Mouse (Mus musculus) kidney, embryonic 15.5 days (tissue): ENCODE data around the gene Arl6. TPM values are rescaled to one million over a fixed set of nuclear protein-coding genes. Genes with fewer than 3 reads are reported as not detected.

ENCODE experiments used
- ATAC-seq: fragments of 200-750 bp; cut with Nextera tagmentation; replicated peaks from 2 replicates; pipeline ENCODE4 v1.8.0; 2017; ENCODE audit warnings: moderate TSS enrichment; ENCODE audit not compliant: low FRiP score
- H3K27ac ChIP-seq: fragments of 300-500 bp; sonication (generic); 2 replicates; pipeline ENCODE4 v1.5.1; 2015; ENCODE audit warnings: mild to moderate bottlenecking, inconsistent platforms
- H3K27me3 ChIP-seq: fragments of 300-500 bp; sonication (generic); 2 replicates; pipeline ENCODE4 v1.6.1; 2015; ENCODE audit warnings: inconsistent platforms
- H3K36me3 ChIP-seq: fragments of 300-500 bp; sonication (generic); 2 replicates; pipeline ENCODE4 v1.6.1; 2015; ENCODE audit warnings: inconsistent platforms
- H3K4me1 ChIP-seq: fragments of 300-500 bp; sonication (generic); 2 replicates; pipeline ENCODE4 v1.6.1; 2015; ENCODE audit warnings: inconsistent platforms
- H3K4me2 ChIP-seq: fragments of 300-500 bp; sonication (generic); 2 replicates; pipeline ENCODE4 v1.6.1; 2015; ENCODE audit warnings: moderate library complexity, mild to moderate bottlenecking, inconsistent platforms
- H3K4me3 ChIP-seq: fragments of 300-500 bp; sonication (generic); replicated peaks from 2 replicates; pipeline ENCODE4 v1.5.1; 2015; ENCODE audit warnings: mild to moderate bottlenecking, inconsistent platforms
- H3K9ac ChIP-seq: fragments of 300-500 bp; sonication (generic); 2 replicates; pipeline ENCODE4 v1.6.1; 2015; ENCODE audit warnings: mild to moderate bottlenecking, inconsistent platforms
- H3K9me3 ChIP-seq: fragments of 300-500 bp; sonication (generic); replicated peaks from 2 replicates; pipeline ENCODE4 v1.6.1; 2016; ENCODE audit warnings: inconsistent platforms
- WGBS: fragments of 180-500 bp; shearing (Covaris S2); methylation state at CpG from one replicate; pipeline ENCODE4 v1.1.7; 2015; ENCODE audit warnings: mixed read lengths; 5-methylcytosine and 5-hydroxymethylcytosine counted together
- polyA plus RNA-seq: library from polyadenylated mRNA; unstranded; fragments of >200 nt; fragmentation: Nextera tagmentation; extraction: Ambion mirVana; gene quantifications from 2 replicates; pipeline ENCODE4 v1.2.1, GENCODE M21; 2015

Arl6 gene
- 37.9 and 39.0 TPM in 2 replicates for polyA plus RNA-seq

DNA sequence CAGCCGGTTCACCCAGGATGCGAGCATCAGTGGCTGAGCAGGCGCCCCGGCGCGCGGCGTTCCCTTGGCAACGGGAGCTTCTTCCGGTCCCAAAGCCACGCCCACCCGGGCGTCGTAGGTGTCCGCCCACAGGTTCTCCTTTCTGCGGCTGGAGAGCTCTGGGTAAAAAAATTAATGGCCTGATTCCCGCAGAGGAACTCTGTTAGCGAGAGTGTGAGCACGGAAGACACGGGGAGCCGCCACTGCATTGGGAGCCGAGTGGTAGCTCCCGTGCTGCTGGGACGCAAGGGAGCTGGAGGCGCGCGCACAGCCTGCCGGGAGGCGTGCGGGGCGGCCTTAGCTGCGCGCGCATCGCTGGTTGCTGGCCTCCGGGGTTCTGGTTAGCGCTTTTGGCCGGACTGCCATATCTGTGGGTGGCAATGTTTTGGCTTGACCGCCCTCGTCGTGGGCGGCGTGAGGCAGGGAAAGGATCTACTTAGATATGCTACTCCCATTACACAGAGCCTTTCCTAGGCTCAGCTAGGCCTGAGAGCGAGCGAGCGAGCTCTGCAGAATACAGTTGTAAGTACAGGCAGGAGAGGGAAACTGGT lies at the start of gene Arl6:
Gene Arl6 (minus strand): TSS at position 290 of the 590 bp plus-strand sequence.
- peaks cover 8% of the 10 kb centered on the region; the same call in 1 of the 2 replicates for H3K4me1 ChIP-seq
- H3K27ac ChIP-seq: peak within 1 kb of the TSS; percentile 100
- no peaks in the 10 kb centered on the region for H3K9me3 ChIP-seq
- WGBS: under 1% methylated on average over 46 of the region's 46 CpGs
- peak within 1 kb of the TSS; percentile 74 for H3K4me3 ChIP-seq
- no peaks in the 10 kb centered on the region for H3K27me3 ChIP-seq
- H3K9ac ChIP-seq: peak within 1 kb of the TSS; percentile 66
- ATAC-seq: peak; percentile 98
- H3K36me3 ChIP-seq: no peaks in the 10 kb centered on the region
- peak within 1 kb of the TSS; percentile 76 for H3K4me2 ChIP-seq

DNA sequence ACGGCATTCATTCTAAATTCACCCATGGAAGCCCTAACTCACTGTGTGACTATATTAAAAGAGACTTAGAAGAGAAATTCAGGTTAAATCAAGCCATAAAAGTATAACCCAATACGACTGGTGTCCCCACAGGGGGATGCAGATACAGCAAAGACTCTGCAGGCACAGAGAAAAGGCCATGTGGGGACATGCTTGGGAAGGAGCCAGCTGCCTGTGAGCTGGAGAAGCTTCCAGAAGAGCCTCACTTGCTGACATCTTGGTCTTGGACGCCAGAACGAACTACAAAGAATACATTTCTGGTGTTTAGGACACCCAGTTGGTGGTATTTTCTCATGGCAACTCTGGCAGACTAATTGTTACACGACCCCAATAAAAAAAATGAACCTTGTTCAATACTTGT lies 45.9 kb upstream of the Arl6 start:
- Histone ChIP-seq H3K27me3 (no peaks in the 10 kb centered on the region), H3K9me3 (no peaks in the 10 kb centered on the region), H3K9ac (no peak overlapping the region), H3K4me1 (no peaks in the 10 kb centered on the region), H3K4me2 (no peak overlapping the region), H3K27ac (no peak overlapping the region), H3K4me3 (no peak overlapping the region), H3K36me3 (no peaks in the 10 kb centered on the region)
- no peak for ATAC-seq
- 64% methylated on average over 5 of the region's 5 CpGs for WGBS

DNA sequence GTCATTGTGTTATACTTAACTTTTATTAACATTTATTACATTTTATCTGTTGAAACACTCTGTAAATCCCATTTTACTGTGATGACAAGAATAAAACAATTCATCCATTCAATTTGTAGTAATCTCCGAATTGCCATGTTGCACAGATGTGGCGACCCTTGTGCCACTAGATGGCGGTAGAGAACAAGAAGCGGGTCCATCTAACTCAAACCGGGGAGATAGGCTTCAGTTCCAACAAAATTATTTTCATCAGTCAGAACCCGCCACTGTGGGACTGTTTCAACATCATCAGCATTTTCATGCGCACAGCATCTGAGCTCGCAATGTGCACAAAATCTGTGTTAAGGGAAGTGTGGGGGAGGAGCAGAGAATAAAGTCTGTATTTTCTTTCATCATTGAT lies 44.2 kb upstream of the Arl6 start:
- H3K9me3 ChIP-seq: no peaks in the 10 kb centered on the region
- H3K4me1 ChIP-seq: no peaks in the 10 kb centered on the region
- ATAC-seq: 0 out of 2 replicates have a peak, but pooled peaks have one; percentile 82
- H3K4me2 ChIP-seq: no peak overlapping the region
- H3K9ac ChIP-seq: no peak overlapping the region
- no peak overlapping the region for H3K4me3 ChIP-seq
- no peaks in the 10 kb centered on the region for H3K27me3 ChIP-seq
- no peaks in the 10 kb centered on the region for H3K36me3 ChIP-seq
- WGBS: 6% methylated on average over 8 of the region's 8 CpGs
- no peak overlapping the region for H3K27ac ChIP-seq

DNA sequence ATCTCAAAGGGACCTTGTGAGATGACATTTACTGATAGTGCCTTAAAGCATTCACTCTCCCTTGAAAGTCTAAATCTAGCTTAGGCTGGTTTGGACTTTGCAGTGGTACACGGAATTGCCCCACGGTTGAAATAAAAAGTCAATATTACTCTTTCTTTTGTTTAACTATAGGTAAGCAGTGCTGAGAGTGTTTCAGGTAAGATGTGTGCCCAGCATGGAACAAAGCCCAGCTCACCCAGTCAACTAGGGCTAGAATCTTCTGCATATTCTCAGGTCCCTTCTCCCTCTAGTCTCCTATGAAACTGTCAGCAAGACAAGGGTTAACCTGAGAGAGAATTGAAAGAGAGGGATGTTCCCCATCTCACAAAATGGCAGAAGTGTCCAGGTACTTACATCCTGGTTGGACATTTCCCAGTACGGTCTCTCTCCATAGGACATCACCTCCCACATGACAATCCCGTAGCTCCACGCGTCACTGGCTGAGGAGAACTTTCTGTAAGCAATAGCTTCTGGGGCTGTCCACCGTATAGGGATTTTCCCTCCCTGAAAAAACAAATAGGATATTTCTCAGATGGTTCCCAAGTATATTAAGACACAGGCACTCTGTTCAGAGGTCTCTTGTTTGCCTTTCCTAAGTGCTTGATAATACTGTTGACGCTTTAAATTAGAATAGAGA lies 43.2 kb upstream of the Arl6 start:
- H3K4me2 ChIP-seq: no peak overlapping the region
- H3K27me3 ChIP-seq: no peaks in the 10 kb centered on the region
- WGBS: 79% methylated on average over 8 of the region's 8 CpGs
- H3K4me3 ChIP-seq: no peak overlapping the region
- H3K9me3 ChIP-seq: no peaks in the 10 kb centered on the region
- no peaks in the 10 kb centered on the region for H3K36me3 ChIP-seq
- H3K27ac ChIP-seq: no peak overlapping the region
- H3K9ac ChIP-seq: no peak overlapping the region
- no peak for ATAC-seq
- H3K4me1 ChIP-seq: no peaks in the 10 kb centered on the region

DNA sequence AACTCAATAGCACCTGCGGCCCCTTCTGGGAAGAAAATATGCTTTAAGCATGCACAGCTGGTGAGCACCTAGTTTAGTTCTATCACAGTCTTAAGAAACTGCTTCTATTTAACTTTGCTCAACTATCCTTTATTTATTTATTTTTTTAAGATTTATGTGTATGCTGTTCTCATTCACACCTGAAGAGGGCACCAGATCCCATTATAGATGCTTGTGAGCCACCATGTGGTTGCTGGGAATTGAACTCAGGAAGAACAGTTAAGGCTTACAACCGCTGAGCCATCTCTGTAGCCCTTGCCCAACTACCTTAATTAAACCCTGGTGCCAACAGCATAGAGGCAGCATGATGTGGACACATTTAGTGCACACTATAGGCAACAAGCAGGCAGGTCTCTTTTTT lies 27.7 kb upstream of the Arl6 start:
- H3K27me3 ChIP-seq: no peaks in the 10 kb centered on the region
- no peaks in the 10 kb centered on the region for H3K9me3 ChIP-seq
- H3K36me3 ChIP-seq: no peaks in the 10 kb centered on the region
- no peak overlapping the region for H3K27ac ChIP-seq
- H3K4me2 ChIP-seq: no peak overlapping the region
- H3K9ac ChIP-seq: no peak overlapping the region
- H3K4me3 ChIP-seq: no peak overlapping the region
- no peaks in the 10 kb centered on the region for H3K4me1 ChIP-seq
- 89% methylated on average over 2 of the region's 2 CpGs for WGBS
- no peak for ATAC-seq

DNA sequence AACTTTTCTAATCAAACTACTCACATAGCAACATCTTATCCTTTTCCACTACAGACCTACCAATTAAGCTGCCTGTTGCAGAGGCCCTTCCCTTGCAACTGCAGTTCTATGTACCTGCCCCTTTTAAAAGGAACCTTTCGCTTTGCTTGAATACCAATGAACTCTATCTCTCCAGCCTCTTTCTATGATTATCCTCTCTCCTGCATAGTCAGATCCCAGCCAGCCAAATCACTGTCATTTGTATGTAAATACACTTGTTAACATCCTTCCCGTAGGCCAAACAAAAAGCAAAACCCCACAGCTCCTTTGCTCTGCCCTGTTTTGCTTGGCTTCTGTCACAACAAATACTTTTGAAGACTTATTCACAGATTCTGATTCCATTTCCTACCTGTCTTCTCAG lies 4.6 kb upstream of the Arl6 start:
- H3K36me3 ChIP-seq: no peaks in the 10 kb centered on the region
- 56% methylated on average over 2 of the region's 2 CpGs for WGBS
- H3K9me3 ChIP-seq: no peaks in the 10 kb centered on the region
- H3K27ac ChIP-seq: no peak overlapping the region
- H3K4me2 ChIP-seq: no peak overlapping the region
- H3K4me1 ChIP-seq: 0 out of 2 replicates have a peak, but pooled peaks cover 3% of the 10 kb centered on the region
- no peak overlapping the region for H3K9ac ChIP-seq
- no peak for ATAC-seq
- no peak overlapping the region for H3K4me3 ChIP-seq
- no peaks in the 10 kb centered on the region for H3K27me3 ChIP-seq

DNA sequence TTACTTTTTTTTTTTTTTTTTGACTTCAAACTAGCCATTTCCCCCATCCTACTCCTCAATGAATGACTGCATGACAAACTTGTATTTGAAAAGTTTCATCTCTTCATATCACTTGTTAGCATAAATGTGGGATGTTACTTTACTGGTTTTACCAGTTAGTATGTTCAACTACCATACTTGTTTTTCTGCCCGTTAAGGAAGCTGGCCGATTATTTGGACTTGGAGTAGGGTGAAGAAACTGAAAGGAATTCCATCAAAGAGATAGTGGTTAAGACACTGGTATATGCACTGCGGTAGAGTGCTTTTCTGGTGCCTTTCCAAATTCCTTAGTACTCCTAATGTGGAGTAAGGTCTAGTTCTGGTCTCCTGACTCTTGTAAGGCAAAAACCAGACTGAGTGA lies 794 bp upstream of the Arl6 start:
- no peak for ATAC-seq
- peaks cover 8% of the 10 kb centered on the region; the same call in 1 of the 2 replicates for H3K4me1 ChIP-seq
- no peaks in the 10 kb centered on the region for H3K36me3 ChIP-seq
- no peak overlapping the region for H3K4me3 ChIP-seq
- peak overlapping the region; percentile 76 for H3K4me2 ChIP-seq
- H3K27me3 ChIP-seq: no peaks in the 10 kb centered on the region
- H3K27ac ChIP-seq: no peak overlapping the region
- WGBS: 84% methylated on average over 3 of the region's 3 CpGs
- no peak overlapping the region for H3K9ac ChIP-seq
- no peaks in the 10 kb centered on the region for H3K9me3 ChIP-seq

DNA sequence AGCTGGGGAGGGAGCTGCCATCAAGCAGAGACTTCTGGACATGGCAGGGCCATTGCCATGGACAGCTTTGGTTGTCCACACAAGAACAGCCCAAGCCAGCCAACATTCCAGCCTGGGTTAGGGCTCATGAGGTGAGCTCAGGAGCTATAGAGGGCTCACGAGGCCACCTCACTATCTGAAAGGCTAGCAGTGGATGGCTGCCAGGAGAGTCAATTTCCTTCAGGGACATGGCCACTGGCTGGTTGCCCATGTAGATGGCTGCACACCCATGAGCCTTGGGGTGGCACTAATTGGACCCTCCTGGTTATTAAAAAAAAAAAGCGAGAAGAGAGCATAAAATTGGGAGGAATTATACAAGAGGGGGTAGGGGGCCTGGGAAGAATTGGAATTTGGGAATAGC lies 4.6 kb downstream of the Arl6 start:
- Histone ChIP-seq H3K9ac (no peak overlapping the region), H3K36me3 (peaks cover 10% of the 10 kb centered on the region), H3K9me3 (no peaks in the 10 kb centered on the region), H3K4me3 (no peak overlapping the region), H3K4me2 (no peak overlapping the region), H3K27ac (no peak overlapping the region), H3K4me1 (peaks cover 6% of the 10 kb centered on the region; the same call in 1 of the 2 replicates), H3K27me3 (no peaks in the 10 kb centered on the region)
- 92% methylated on average over 2 of the region's 2 CpGs for WGBS
- ATAC-seq: no peak

DNA sequence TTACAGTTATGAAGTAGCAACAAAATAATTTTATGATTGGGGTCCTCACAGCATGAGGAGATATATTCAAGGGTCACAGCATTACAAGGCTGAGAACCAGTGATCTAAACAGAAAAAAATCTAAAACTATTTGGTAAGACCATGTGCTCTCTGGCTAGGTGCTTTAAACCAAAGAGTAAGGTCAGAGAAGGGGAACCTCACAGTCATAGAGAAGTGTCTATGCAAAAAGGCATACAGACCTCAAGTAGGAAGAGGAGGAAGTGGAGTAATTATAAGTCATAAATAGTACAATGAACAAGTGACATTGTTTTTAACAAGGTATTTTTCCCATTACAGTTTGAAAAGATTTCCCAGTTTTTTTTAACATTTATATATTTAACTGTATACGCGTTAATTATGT lies 17.6 kb downstream of the Arl6 start:
- no peak overlapping the region for H3K4me3 ChIP-seq
- peaks cover 3% of the 10 kb centered on the region; the same call in 1 of the 2 replicates for H3K36me3 ChIP-seq
- 98% methylated on average over 2 of the region's 2 CpGs for WGBS
- H3K27me3 ChIP-seq: no peaks in the 10 kb centered on the region
- H3K4me2 ChIP-seq: no peak overlapping the region
- no peaks in the 10 kb centered on the region for H3K4me1 ChIP-seq
- no peaks in the 10 kb centered on the region for H3K9me3 ChIP-seq
- no peak overlapping the region for H3K27ac ChIP-seq
- H3K9ac ChIP-seq: no peak overlapping the region
- ATAC-seq: no peak

DNA sequence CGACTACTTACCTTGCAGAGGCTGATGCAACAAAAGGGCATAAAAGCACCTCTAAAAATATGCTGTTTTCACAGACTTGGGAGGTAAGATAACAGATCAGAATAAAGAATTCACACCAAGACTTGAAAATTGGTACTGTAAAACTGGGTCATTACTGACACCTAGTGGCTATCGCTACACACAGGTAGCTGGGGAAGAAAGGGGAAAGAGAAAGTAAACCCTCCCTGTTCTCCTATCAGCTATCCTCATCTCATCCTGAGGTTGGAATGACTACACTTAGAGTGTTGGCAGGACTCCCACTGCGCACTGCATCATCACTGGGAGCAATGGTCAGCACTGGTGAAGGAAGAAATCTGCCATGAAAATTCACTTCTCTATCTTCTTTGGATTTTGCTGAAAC lies 22.0 kb downstream of the Arl6 start:
- ATAC-seq: peak; percentile 46; the same call in 1 of the 2 replicates
- H3K4me1 ChIP-seq: no peaks in the 10 kb centered on the region
- H3K27me3 ChIP-seq: no peaks in the 10 kb centered on the region
- H3K36me3 ChIP-seq: peaks cover 5% of the 10 kb centered on the region; the same call in 1 of the 2 replicates
- no peak overlapping the region for H3K27ac ChIP-seq
- no peak overlapping the region for H3K9ac ChIP-seq
- WGBS: 41% methylated on average over 3 of the region's 3 CpGs
- H3K4me3 ChIP-seq: no peak overlapping the region
- no peak overlapping the region for H3K4me2 ChIP-seq
- no peaks in the 10 kb centered on the region for H3K9me3 ChIP-seq

DNA sequence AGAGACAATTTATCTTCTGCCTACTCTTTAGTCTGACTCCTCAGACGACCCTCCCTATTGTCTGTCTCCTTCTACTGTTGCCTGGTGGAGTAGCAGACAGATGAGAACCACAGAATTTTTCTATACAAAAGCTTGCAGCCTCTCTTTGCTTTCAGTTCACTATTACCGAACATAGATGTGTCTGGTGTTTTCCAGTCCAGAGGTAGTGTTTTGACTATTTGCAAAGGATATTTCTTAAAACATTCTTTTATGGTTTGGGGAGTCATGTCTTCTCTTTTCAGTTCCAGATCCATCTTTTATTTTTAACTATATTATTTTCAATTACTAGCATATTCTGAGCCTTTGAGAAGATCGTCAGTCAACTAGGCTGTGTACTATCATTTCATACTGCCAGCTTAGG lies 23.5 kb downstream of the Arl6 start:
- no peak overlapping the region for H3K4me2 ChIP-seq
- 79% methylated on average over 3 of the region's 3 CpGs for WGBS
- no peak overlapping the region for H3K9ac ChIP-seq
- no peak overlapping the region for H3K4me3 ChIP-seq
- H3K9me3 ChIP-seq: no peaks in the 10 kb centered on the region
- H3K27me3 ChIP-seq: no peaks in the 10 kb centered on the region
- H3K4me1 ChIP-seq: no peaks in the 10 kb centered on the region
- H3K27ac ChIP-seq: no peak overlapping the region
- no peak for ATAC-seq
- 0 out of 2 replicates have a peak, but pooled peaks cover 7% of the 10 kb centered on the region for H3K36me3 ChIP-seq

DNA sequence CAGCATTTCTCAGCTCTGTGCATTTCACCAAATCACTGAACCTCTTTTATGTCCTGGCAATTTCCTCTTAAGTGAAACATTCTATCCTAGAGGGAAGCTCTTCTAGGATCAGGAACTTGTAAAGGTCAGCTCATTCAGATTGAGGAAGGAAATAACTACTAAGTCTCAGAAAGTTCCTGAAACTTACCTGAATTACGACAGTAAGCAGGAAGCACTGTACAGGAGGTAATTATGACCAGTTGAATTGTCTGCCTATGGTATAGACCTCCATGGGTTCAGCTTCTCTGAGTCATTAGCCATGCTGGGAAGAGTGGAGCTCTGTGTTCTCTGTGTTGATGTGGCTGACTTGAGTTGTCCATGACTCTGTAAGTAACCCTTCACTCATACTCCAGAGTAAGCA lies 28.4 kb downstream of the Arl6 start:
- no peak overlapping the region for H3K9ac ChIP-seq
- WGBS: 72% methylated on average over 1 of the region's 1 CpGs
- 0 out of 2 replicates have a peak, but pooled peaks cover 7% of the 10 kb centered on the region for H3K36me3 ChIP-seq
- H3K27me3 ChIP-seq: no peaks in the 10 kb centered on the region
- no peak overlapping the region for H3K4me3 ChIP-seq
- no peaks in the 10 kb centered on the region for H3K9me3 ChIP-seq
- H3K27ac ChIP-seq: no peak overlapping the region
- no peaks in the 10 kb centered on the region for H3K4me1 ChIP-seq
- no peak overlapping the region for H3K4me2 ChIP-seq
- no peak for ATAC-seq
